ENCODE assay signal across 13 mouse cellular contexts in the genomic region with DNA sequence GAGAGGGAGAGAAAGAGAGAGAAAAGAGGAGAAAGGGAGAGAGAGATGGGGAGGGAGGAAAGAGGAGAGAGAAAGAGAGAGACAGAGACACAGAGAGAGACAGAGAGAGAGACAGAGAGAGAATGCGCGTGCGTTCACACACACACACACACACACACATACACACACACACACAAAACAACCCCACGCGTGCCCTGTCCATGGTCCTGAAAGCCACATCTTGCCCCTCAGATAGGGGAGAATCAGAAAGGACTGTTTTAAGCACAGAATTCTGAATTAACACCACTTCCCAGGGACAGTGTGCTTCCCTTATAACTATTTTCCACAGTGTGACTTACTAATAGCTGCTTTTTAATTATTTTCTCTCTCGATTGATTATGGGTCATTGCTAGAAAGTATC.
DNase-seq lines count a peak whose midpoint lies in the region; ATAC-seq and TF ChIP-seq lines count a peak whose summit lies in the region.
"Had no signal": no experiment of that assay in that cellular context is flagged by ENCODE, and none has a peak within 500 bp of the region (broad histone marks: within the 10 kb centered on the region; RNA-seq: fewer than 3 reads in every experiment).

No protein-coding gene starts in this region.

- no peak overlapping the region for H3K4me3 ChIP-seq in lung, embryonic 14.5 days (ENCODE audit: low read depth, low read length)
- no peak overlapping the region for H3K4me3 ChIP-seq in lung, adult 2 months (replicated peaks; ENCODE audit: extremely low read depth, low read depth, low read length)
- H3K4me3 ChIP-seq: neural tube, embryonic 13.5 days had no signal

- no peak overlapping the region for H3K9ac ChIP-seq in lung, embryonic 14.5 days
- H3K9ac ChIP-seq: neural tube, embryonic 13.5 days had no signal

- DNase-seq in adrenal gland, postnatal 14 days, result peak; percentile 68
- DNase-seq in adrenal gland, adult 18-20 months (ENCODE audit: low spot score in 2 of 2), result no peak
- peak; percentile 81 for DNase-seq in lung, embryonic 14.5 days
- no peak for DNase-seq in lung, adult 2 months
- DNase-seq in NIH3T3 (ENCODE audit: low read depth), result peak; percentile 70
- peak; percentile 70 for DNase-seq in forelimb bud, embryonic 11.5 days (ENCODE audit: low read depth, low spot score)
- DNase-seq in right cerebral cortex, postnatal 14 days, result no peak
- DNase-seq in T-cell, adult 2 months (ENCODE audit: low spot score), result no peak
- DNase-seq: cerebellum, adult 11 months; gastrocnemius, postnatal 25 days; spleen, adult 18-20 months had no signal

- no peaks in the 10 kb centered on the region for H3K36me3 ChIP-seq in lung, embryonic 14.5 days (ENCODE audit: insufficient read depth)
- H3K36me3 ChIP-seq: neural tube, embryonic 13.5 days had no signal

- TF ChIP-seq CTCF in lung, embryonic 14.5 days (IDR thresholded peaks at IDR 0.05; ENCODE audit: low read depth), result no peak
- TF ChIP-seq CTCF in lung, adult 2 months (IDR thresholded peaks at IDR 0.05; ENCODE audit: insufficient read depth, low read length), result no peak

- no peaks in the 10 kb centered on the region for H3K4me1 ChIP-seq in lung, embryonic 14.5 days (ENCODE audit: insufficient read depth)
- H3K4me1 ChIP-seq in lung, adult 2 months (ENCODE audit: control insufficient read depth, insufficient read depth, low read length), result no peaks in the 10 kb centered on the region

- ATAC-seq in lung, embryonic 14.5 days (ENCODE audit: insufficient read depth), result no peak

- WGBS in lung, embryonic 14.5 days, result 45% methylated on average over 6 of the region's 6 CpGs
- WGBS in lung, adult 2 months, result 44% methylated on average over 6 of the region's 6 CpGs

- no peak overlapping the region for H3K27ac ChIP-seq in lung, embryonic 14.5 days (ENCODE audit: low read depth)
- H3K27ac ChIP-seq: kidney, postnatal 0 days; neural tube, embryonic 13.5 days had no signal

- TF ChIP-seq POLR2A in lung, adult 2 months (IDR thresholded peaks at IDR 0.05; ENCODE audit: borderline replicate concordance, extremely low read depth, low read depth, low read length), result no peak

- H3K27me3 ChIP-seq in lung, embryonic 14.5 days (ENCODE audit: insufficient read depth, low read length), result no peaks in the 10 kb centered on the region
- H3K27me3 ChIP-seq: neural tube, embryonic 13.5 days had no signal

- H3K9me3 ChIP-seq in lung, embryonic 14.5 days (ENCODE audit: low read depth, low read length), result no peaks in the 10 kb centered on the region
- H3K9me3 ChIP-seq: neural tube, embryonic 13.5 days had no signal

- no peak overlapping the region for H3K4me2 ChIP-seq in lung, embryonic 14.5 days
- H3K4me2 ChIP-seq: neural tube, embryonic 13.5 days had no signal

Comparison
In these comparisons a context has a peak if more than half of its experiments do, and no peak if none do; other contexts are left out.
1. DNase-seq: peak in adrenal gland, postnatal 14 days (single experiment), lung, embryonic 14.5 days (single experiment), NIH3T3 (single experiment) and forelimb bud, embryonic 11.5 days (single experiment); none in adrenal gland, adult 18-20 months (0 of 2), lung, adult 2 months (single experiment), right cerebral cortex, postnatal 14 days (single experiment) and T-cell, adult 2 months (single experiment).